Mouse (Mus musculus): ENCODE results near the gene Hoxc6. TPM values are rescaled to one million over a fixed set of nuclear protein-coding genes. Genes with fewer than 3 reads are reported as not detected.

Gene Hoxc6
- total and polyA plus RNA-seq, 3 experiments, result 0.42 to 4.5 (median 0.79) TPM

DNA sequence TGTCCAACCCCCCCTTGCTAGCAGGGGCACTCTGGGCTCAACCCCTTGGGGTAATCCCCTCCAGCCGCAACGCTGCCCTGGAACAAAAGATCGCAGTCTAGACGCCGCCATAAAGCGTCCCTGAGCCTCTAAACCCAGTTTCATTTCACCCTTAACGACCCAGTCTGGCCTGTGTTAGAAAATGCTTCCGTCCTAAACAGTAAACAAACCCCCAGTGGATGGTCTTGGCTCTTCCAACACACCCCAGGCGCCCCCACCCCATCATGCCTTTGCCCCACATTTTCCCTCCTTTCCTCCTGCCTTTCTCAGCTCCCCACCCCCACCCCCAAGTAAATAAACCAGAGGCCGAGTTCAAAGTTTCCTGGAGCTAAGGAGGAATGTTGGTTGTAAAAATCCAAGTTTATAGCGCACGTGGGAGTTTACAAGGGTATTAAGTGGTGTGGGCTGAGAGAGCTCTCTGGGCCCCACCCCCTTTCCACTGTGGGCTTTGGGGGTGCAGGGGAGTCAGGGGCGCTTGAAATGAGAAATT, 38.3 kb upstream of the Hoxc6 start:
- Histone ChIP-seq H3K4me3 (replicated peaks in 1 of 3; ENCODE audit: low read depth in 2 of 3, low read length in 2 of 3, poor library complexity in 1 of 3) (peak overlapping the region; percentile 12 to 30 (median 25)), H3K27me3 (replicated peaks) (peaks cover 95% of the 10 kb centered on the region), H3K36me3 (replicated peaks in 1 of 2; ENCODE audit: control insufficient read depth in 1 of 2, insufficient read depth in 1 of 2, low read length in 1 of 2) (no peaks in the 10 kb centered on the region), H3K79me2 (replicated peaks; ENCODE audit: control insufficient read depth, extremely low read depth, insufficient read depth, poor library complexity, severe bottlenecking) (no peaks in the 10 kb centered on the region), H3K27ac (ENCODE audit: insufficient read depth, low read depth) (no peak overlapping the region), H3K9ac (ENCODE audit: insufficient read depth, low read depth) (no peak overlapping the region), H3K4me1 (ENCODE audit: control insufficient read depth in 1 of 2, insufficient read depth in 2 of 2) (peaks cover 0 to 23% of the 10 kb centered on the region in 2 experiments; a peak in 3 of 4 replicates), H3K4me2 (ENCODE audit: insufficient read depth, low read depth, poor library complexity, severe bottlenecking) (peak overlapping the region; percentile 95), H3K9me3 (replicated peaks; ENCODE audit: low read length) (peaks cover 6% of the 10 kb centered on the region)
- TF ChIP-seq KAT2A (IDR thresholded peaks at IDR 0.05; ENCODE audit: insufficient replicate concordance, low read length) (no peak), BHLHE40 (IDR thresholded peaks at IDR 0.05; ENCODE audit: low read depth, low read length) (no peak), ZNF384 (IDR thresholded peaks at IDR 0.05; ENCODE audit: low read depth, low read length) (no peak)
- in situ Hi-C loops (cut with MboI; ENCODE audit: low pct_ligation_motif_present, low pct_unique_long_range_greater_than_20kb, low sequenced_read_pairs), result no loop called here
- dilution Hi-C loops (cut with MboI; ENCODE audit: extremely low pct_ligation_motif_present, extremely low pct_unique_long_range_greater_than_20kb, low sequenced_read_pairs), result no loop called here
- no peak for DNase-seq (ENCODE audit: extremely low read depth)

DNA sequence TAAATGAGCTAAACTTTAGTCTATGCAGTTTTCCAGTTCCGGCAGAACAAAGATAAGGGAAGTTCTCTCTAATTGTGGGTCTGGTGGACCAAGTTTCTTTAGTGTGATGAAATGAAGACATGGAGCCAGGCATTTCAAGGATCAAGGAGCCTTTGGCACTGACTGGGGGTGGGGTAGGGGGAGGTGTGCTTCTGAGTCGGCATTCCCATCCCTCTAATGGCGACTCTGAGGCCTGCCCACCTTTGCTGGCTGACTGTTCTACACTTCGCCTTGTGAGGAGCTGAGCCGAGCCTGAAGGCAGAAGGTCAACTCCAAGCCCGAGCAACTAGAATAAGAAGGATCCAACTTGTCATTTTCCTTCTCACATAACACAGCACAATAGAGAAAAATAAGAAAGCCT, 36.3 kb upstream of the Hoxc6 start:
- dilution Hi-C loops (cut with MboI; ENCODE audit: extremely low pct_ligation_motif_present, extremely low pct_unique_long_range_greater_than_20kb, low sequenced_read_pairs), result no loop called here
- H3K27me3 ChIP-seq (replicated peaks), result peaks cover 95% of the 10 kb centered on the region

DNA sequence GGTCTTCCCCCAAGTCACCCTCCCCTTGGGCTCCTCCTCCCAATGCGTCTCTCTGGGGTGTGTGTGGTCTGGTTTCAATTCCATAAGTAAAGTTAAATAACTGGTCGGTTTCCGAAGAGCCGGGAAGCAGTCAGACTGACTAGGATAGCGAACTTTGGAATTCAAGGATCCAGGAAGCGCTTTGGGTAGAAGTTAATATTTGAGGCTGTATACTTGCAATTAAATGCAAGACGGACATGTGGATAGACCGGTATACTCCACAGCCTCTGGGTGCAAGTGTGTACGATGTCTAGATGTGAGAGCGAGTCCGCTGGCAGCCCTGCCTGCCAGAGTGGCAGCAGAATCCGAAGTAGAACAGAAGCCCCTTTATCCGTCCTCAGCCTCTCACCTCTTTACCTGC, 35.6 kb upstream of the Hoxc6 start:
- Histone ChIP-seq H3K27ac (ENCODE audit: insufficient read depth, low read depth) (no peak overlapping the region), H3K4me2 (ENCODE audit: insufficient read depth, low read depth, poor library complexity, severe bottlenecking) (no peak overlapping the region), H3K79me2 (replicated peaks; ENCODE audit: control insufficient read depth, extremely low read depth, insufficient read depth, poor library complexity, severe bottlenecking) (no peaks in the 10 kb centered on the region), H3K9me3 (replicated peaks; ENCODE audit: low read length) (no peaks in the 10 kb centered on the region), H3K9ac (ENCODE audit: insufficient read depth, low read depth) (no peak overlapping the region), H3K4me3 (replicated peaks in 1 of 3; ENCODE audit: low read depth in 2 of 3, low read length in 2 of 3, poor library complexity in 1 of 3) (no peak overlapping the region), H3K4me1 (ENCODE audit: control insufficient read depth in 1 of 2, insufficient read depth in 2 of 2) (peaks cover 3 to 32% of the 10 kb centered on the region in 2 experiments), H3K36me3 (replicated peaks in 1 of 2; ENCODE audit: control insufficient read depth in 1 of 2, insufficient read depth in 1 of 2, low read length in 1 of 2) (no peaks in the 10 kb centered on the region), H3K27me3 (replicated peaks) (peaks cover 95% of the 10 kb centered on the region)
- TF ChIP-seq EP300 (IDR thresholded peaks at IDR 0.05; ENCODE audit: low read length) (no peak), TBP (conservative IDR thresholded peaks at IDR 0.05; ENCODE audit: low read depth, low read length) (no peak)
- DNase-seq (ENCODE audit: extremely low read depth), result no peak
- in situ Hi-C loops (cut with MboI; ENCODE audit: low pct_ligation_motif_present, low pct_unique_long_range_greater_than_20kb, low sequenced_read_pairs) (no loop called here), dilution Hi-C loops (cut with MboI; ENCODE audit: extremely low pct_ligation_motif_present, extremely low pct_unique_long_range_greater_than_20kb, low sequenced_read_pairs) (no loop called here)

More for the DNA sequence above, 36.3 kb upstream of the Hoxc6 start:
- peaks cover under 1 to 29% of the 10 kb centered on the region in 2 experiments; a peak in 3 of 4 replicates for H3K4me1 ChIP-seq (ENCODE audit: control insufficient read depth in 1 of 2, insufficient read depth in 2 of 2)
- H3K9ac ChIP-seq (ENCODE audit: insufficient read depth, low read depth), result no peak overlapping the region
- no peaks in the 10 kb centered on the region for H3K79me2 ChIP-seq (replicated peaks; ENCODE audit: control insufficient read depth, extremely low read depth, insufficient read depth, poor library complexity, severe bottlenecking)
- H3K36me3 ChIP-seq (replicated peaks in 1 of 2; ENCODE audit: control insufficient read depth in 1 of 2, insufficient read depth in 1 of 2, low read length in 1 of 2), result no peaks in the 10 kb centered on the region
- H3K4me3 ChIP-seq (replicated peaks in 1 of 3; ENCODE audit: low read depth in 2 of 3, low read length in 2 of 3, poor library complexity in 1 of 3), result no peak overlapping the region
- in situ Hi-C loops (cut with MboI; ENCODE audit: low pct_ligation_motif_present, low pct_unique_long_range_greater_than_20kb, low sequenced_read_pairs), result no loop called here
- no peak overlapping the region for H3K27ac ChIP-seq (ENCODE audit: insufficient read depth, low read depth)
- DNase-seq (ENCODE audit: extremely low read depth), result no peak
- no peak overlapping the region for H3K4me2 ChIP-seq (ENCODE audit: insufficient read depth, low read depth, poor library complexity, severe bottlenecking)
- H3K9me3 ChIP-seq (replicated peaks; ENCODE audit: low read length), result no peaks in the 10 kb centered on the region
- TF ChIP-seq SMC3 (IDR thresholded peaks at IDR 0.05; ENCODE audit: low read depth, low read length) (no peak), USF2 (conservative IDR thresholded peaks at IDR 0.05; ENCODE audit: low read depth, low read length) (no peak), POLR2AphosphoS2 (IDR thresholded peaks at IDR 0.05; ENCODE audit: low read depth, low read length) (no peak), RAD21 (IDR thresholded peaks at IDR 0.05; ENCODE audit: low read depth, low read length) (no peak), MAX (IDR thresholded peaks at IDR 0.05; ENCODE audit: low read length) (no peak), TBP (conservative IDR thresholded peaks at IDR 0.05; ENCODE audit: low read depth, low read length) (no peak), EP300 (IDR thresholded peaks at IDR 0.05; ENCODE audit: low read length) (no peak), ETS1 (conservative IDR thresholded peaks at IDR 0.05; ENCODE audit: low read depth, low read length) (no peak), MAFK (IDR thresholded peaks at IDR 0.05; ENCODE audit: insufficient replicate concordance, low read length) (no peak), NRF1 (IDR thresholded peaks at IDR 0.05; ENCODE audit: low read depth, low read length) (no peak), MXI1 (IDR thresholded peaks at IDR 0.05; ENCODE audit: low read depth, low read length) (no peak), USF1 (IDR thresholded peaks at IDR 0.05; ENCODE audit: low read depth, low read length) (no peak), HCFC1 (IDR thresholded peaks at IDR 0.05; ENCODE audit: low read depth, low read length) (no peak), MAZ (IDR thresholded peaks at IDR 0.05; ENCODE audit: low read depth, low read length) (no peak), MYC (IDR thresholded peaks at IDR 0.05; ENCODE audit: low read depth, low read length) (no peak), JUN (IDR thresholded peaks at IDR 0.05; ENCODE audit: insufficient read depth, low read depth, low read length) (no peak), CHD1 (IDR thresholded peaks at IDR 0.05; ENCODE audit: low read depth, low read length) (no peak)
